Mouse (Mus musculus): ENCODE results near the gene Zxdc. TPM values are rescaled to one million over a fixed set of nuclear protein-coding genes. Genes with fewer than 3 reads are reported as not detected.

Zxdc gene
- polyA plus RNA-seq, 1 experiment from 2014 or later: 4.4 TPM

DNA sequence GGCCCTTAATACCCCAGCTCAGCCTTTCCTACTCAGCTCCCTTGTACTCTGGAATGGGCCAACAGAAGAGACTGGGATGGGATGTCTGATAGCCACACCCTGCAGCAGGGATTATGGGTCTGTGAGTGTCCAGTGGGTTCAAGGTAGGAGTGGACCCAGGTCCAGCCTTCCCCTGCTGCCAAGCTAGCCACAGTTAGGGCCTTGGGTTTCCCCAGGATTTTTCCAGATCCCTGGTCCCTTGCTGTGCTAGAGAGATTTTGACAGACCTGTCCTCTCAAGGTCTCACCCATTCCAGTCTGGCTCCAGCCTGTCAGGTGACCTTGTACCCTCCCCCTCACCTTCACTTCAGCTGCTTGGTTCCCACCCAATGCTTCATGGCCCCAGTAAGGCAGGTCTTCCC is 39.3 kb downstream of the Zxdc start:
- H3K9ac ChIP-seq (ENCODE audit: low read depth, low read length): no peak overlapping the region
- no peak overlapping the region for H3K4me3 ChIP-seq (ENCODE audit: low read length)
- no peaks in the 10 kb centered on the region for H3K27me3 ChIP-seq (replicated peaks; ENCODE audit: control insufficient read depth, insufficient read depth, low read length)
- H3K4me2 ChIP-seq (ENCODE audit: low read depth, low read length): no peak overlapping the region
- no peaks in the 10 kb centered on the region for H3K4me1 ChIP-seq (ENCODE audit: control insufficient read depth, insufficient read depth, low read length)
- H3K9me3 ChIP-seq (ENCODE audit: control insufficient read depth, low read length): no peaks in the 10 kb centered on the region
- peak; percentile 58 for ATAC-seq
- H3K36me3 ChIP-seq (ENCODE audit: control insufficient read depth, insufficient read depth, low read length): no peaks in the 10 kb centered on the region
- H3K27ac ChIP-seq (ENCODE audit: low read length): no peak overlapping the region

DNA sequence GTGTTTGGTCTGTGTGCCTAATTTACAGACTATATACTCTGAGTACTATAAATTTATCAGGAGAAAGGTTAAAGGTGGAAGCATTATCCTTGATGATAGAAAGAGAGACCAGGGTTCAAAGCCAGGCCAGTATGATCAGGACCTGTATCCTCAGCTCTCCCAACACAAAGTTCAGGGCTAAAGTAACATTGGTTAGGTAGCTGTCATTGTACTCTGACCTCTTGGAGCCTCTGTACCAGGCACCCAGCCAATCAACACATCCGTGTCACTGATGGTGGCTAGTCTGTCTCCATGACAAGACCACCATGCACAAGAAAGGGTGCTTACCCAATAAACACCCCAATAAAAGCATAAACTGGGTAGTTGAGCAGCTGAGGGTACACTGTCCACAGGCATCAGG is 41.7 kb downstream of the Zxdc start:
- Histone ChIP-seq H3K9ac (ENCODE audit: low read depth, low read length) (no peak overlapping the region), H3K4me1 (ENCODE audit: control insufficient read depth, insufficient read depth, low read length) (no peaks in the 10 kb centered on the region), H3K4me3 (ENCODE audit: low read length) (no peak overlapping the region), H3K9me3 (ENCODE audit: control insufficient read depth, low read length) (no peaks in the 10 kb centered on the region), H3K36me3 (ENCODE audit: control insufficient read depth, insufficient read depth, low read length) (no peaks in the 10 kb centered on the region), H3K4me2 (ENCODE audit: low read depth, low read length) (no peak overlapping the region), H3K27ac (ENCODE audit: low read length) (no peak overlapping the region), H3K27me3 (replicated peaks; ENCODE audit: control insufficient read depth, insufficient read depth, low read length) (no peaks in the 10 kb centered on the region)
- WGBS: 65% methylated on average over 1 of the region's 1 CpGs
- ATAC-seq: no peak

DNA sequence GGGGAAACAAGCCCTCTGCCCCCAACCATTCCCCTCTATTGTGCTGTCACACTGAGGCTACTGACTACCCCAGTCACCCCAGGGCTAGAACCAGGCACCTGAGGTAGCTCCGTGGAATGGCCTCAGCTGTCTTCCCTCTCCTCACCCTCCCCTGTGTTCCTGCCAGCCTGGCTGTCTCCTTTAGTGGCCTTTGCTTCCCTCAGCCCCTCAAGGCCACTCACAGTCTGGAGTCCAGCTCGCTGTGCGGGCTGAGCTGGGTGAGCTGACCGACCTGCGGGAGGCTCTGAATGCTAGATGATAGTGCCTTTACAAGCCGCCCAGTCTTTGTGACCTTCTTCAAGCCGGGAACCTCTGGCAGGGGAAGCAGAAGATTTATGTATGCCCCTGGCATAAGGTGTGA is 42.6 kb downstream of the Zxdc start:
- no peaks in the 10 kb centered on the region for H3K4me1 ChIP-seq (ENCODE audit: control insufficient read depth, insufficient read depth, low read length)
- no peak overlapping the region for H3K4me2 ChIP-seq (ENCODE audit: low read depth, low read length)
- no peaks in the 10 kb centered on the region for H3K27me3 ChIP-seq (replicated peaks; ENCODE audit: control insufficient read depth, insufficient read depth, low read length)
- ATAC-seq: peak; percentile 41; the same call in 1 of the 2 replicates
- H3K4me3 ChIP-seq (ENCODE audit: low read length): no peak overlapping the region
- no peaks in the 10 kb centered on the region for H3K36me3 ChIP-seq (ENCODE audit: control insufficient read depth, insufficient read depth, low read length)
- WGBS: 69% methylated on average over 7 of the region's 7 CpGs
- H3K9ac ChIP-seq (ENCODE audit: low read depth, low read length): no peak overlapping the region
- H3K27ac ChIP-seq (ENCODE audit: low read length): no peak overlapping the region
- H3K9me3 ChIP-seq (ENCODE audit: control insufficient read depth, low read length): no peaks in the 10 kb centered on the region

DNA sequence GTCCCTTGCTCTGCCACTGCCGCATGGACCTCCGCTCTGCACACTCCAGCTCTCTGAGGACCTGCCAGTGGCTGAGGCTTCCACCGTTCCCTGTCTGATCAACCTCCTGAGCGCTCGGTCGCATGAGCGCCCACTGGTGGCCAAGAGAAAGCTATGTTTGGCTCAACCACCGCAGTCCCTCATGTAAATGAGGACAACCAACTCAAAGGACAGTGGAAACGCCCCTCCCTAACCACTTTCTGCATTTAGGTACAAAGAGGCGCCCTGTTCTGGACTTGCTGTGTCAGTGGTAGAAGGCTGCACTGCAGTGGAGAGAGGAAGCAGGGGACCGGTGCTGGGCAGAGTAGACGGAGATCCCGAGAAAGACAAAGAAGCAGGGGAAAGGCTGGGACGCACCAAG is 53.3 kb downstream of the Zxdc start:
- H3K4me1 ChIP-seq (ENCODE audit: control insufficient read depth, insufficient read depth, low read length): no peaks in the 10 kb centered on the region
- H3K9me3 ChIP-seq (ENCODE audit: control insufficient read depth, low read length): no peaks in the 10 kb centered on the region
- no peak overlapping the region; the same call in 1 of the 2 replicates for H3K9ac ChIP-seq (ENCODE audit: low read depth, low read length)
- 9% methylated on average over 14 of the region's 14 CpGs for WGBS
- no peak overlapping the region; the same call in 1 of the 2 replicates for H3K4me3 ChIP-seq (ENCODE audit: low read length)
- no peaks in the 10 kb centered on the region for H3K36me3 ChIP-seq (ENCODE audit: control insufficient read depth, insufficient read depth, low read length)
- no peak overlapping the region for H3K27ac ChIP-seq (ENCODE audit: low read length)
- ATAC-seq: peak; percentile 94
- peak overlapping the region; percentile 48 for H3K4me2 ChIP-seq (ENCODE audit: low read depth, low read length)
- peaks cover 5% of the 10 kb centered on the region; the same call in 1 of the 2 replicates for H3K27me3 ChIP-seq (replicated peaks; ENCODE audit: control insufficient read depth, insufficient read depth, low read length)

DNA sequence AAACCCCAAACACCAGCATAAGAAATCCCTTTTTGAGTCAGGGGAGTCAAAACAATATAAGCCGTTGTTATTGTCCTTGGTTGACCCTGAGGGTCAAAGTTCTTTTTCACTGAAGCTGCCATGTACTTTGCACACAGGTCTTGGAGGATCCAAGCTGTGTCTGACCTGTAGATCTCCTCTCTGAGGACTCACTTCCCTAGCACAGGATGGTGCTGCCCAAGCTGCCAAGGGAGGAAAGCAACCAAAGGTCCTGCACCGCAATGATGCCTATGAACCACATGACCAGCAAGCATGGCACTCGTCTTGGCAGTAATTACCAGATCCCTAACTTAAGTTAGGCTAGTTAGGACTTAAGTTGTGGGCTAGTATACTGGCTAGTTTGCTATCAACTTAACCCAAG is 56.1 kb downstream of the Zxdc start:
- H3K9ac ChIP-seq (ENCODE audit: low read depth, low read length): no peak overlapping the region
- H3K4me1 ChIP-seq (ENCODE audit: control insufficient read depth, insufficient read depth, low read length): peaks cover 8% of the 10 kb centered on the region; the same call in 1 of the 2 replicates
- 81% methylated on average over 3 of the region's 3 CpGs for WGBS
- H3K9me3 ChIP-seq (ENCODE audit: control insufficient read depth, low read length): no peaks in the 10 kb centered on the region
- no peaks in the 10 kb centered on the region for H3K36me3 ChIP-seq (ENCODE audit: control insufficient read depth, insufficient read depth, low read length)
- peaks cover 5% of the 10 kb centered on the region; the same call in 1 of the 2 replicates for H3K27me3 ChIP-seq (replicated peaks; ENCODE audit: control insufficient read depth, insufficient read depth, low read length)
- no peak overlapping the region for H3K4me3 ChIP-seq (ENCODE audit: low read length)
- H3K27ac ChIP-seq (ENCODE audit: low read length): no peak overlapping the region
- no peak overlapping the region for H3K4me2 ChIP-seq (ENCODE audit: low read depth, low read length)
- ATAC-seq: no peak

DNA sequence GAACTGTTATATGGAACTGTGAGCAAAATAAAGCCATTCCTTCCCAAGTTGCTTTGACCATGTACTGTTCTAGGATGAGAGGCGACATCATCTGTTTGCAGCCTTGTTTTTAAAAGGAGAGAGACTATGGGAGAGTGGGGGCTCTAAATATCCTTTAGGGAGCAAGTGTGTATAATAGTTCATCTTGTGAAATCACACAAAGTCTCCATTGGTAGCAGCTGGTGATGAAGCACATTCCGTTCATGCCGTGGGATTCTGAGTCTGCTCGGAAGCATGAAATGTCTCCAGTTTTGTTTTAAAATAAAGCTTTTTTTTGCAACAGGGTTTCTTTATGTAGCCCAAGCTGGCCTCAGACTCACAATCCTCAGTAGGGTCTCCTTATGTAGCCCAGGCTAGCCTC is 56.7 kb downstream of the Zxdc start:
- Histone ChIP-seq H3K4me3 (ENCODE audit: low read length) (no peak overlapping the region), H3K27ac (ENCODE audit: low read length) (no peak overlapping the region), H3K36me3 (ENCODE audit: control insufficient read depth, insufficient read depth, low read length) (no peaks in the 10 kb centered on the region), H3K9ac (ENCODE audit: low read depth, low read length) (no peak overlapping the region), H3K4me1 (ENCODE audit: control insufficient read depth, insufficient read depth, low read length) (peaks cover 8% of the 10 kb centered on the region; the same call in 1 of the 2 replicates), H3K9me3 (ENCODE audit: control insufficient read depth, low read length) (no peaks in the 10 kb centered on the region), H3K27me3 (replicated peaks; ENCODE audit: control insufficient read depth, insufficient read depth, low read length) (peaks cover 5% of the 10 kb centered on the region; the same call in 1 of the 2 replicates), H3K4me2 (ENCODE audit: low read depth, low read length) (no peak overlapping the region)
- WGBS: 51% methylated on average over 4 of the region's 4 CpGs
- no peak for ATAC-seq

DNA sequence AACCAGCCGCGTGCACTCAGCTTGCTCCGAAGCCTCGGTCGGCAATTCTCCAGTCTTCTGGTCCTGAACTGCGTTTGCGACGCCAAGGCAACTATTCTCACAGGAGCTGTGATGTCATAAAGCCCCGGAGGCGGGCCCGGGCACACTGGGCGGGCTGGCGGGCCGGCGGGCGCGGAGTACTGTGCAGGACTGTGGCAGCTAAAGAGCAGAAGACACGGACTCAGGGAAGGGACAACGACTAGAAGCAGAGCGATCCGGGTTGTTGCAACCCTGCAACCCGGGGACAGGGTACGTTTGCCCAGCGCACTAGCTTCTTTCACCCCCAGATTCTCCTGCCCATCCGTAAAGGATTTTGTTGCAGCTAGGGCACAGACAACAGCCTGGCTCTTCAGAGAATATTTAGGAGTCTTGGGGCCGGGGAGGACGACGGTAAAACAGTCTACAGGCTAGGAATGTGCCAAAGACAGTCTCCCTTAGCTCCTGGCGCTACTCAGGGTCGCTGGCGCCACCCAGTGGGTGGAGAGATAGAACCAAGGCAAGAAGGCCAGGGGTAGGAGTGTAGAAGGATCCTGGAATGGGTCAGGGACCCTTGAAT is 59.2 kb downstream of the Zxdc start, which contains the start of gene Cfap100:
TSS of gene Cfap100 (minus strand) at position 418 of the 595 bp plus-strand sequence.
- Histone ChIP-seq H3K27me3 (replicated peaks; ENCODE audit: control insufficient read depth, insufficient read depth, low read length) (peaks cover 5% of the 10 kb centered on the region; the same call in 1 of the 2 replicates), H3K4me2 (ENCODE audit: low read depth, low read length) (peak within 1 kb of the TSS; percentile 96), H3K27ac (ENCODE audit: low read length) (no peak within 1 kb of the TSS), H3K4me1 (ENCODE audit: control insufficient read depth, insufficient read depth, low read length) (peaks cover 8% of the 10 kb centered on the region; the same call in 1 of the 2 replicates), H3K9ac (ENCODE audit: low read depth, low read length) (peak within 1 kb of the TSS; percentile 70), H3K9me3 (ENCODE audit: control insufficient read depth, low read length) (no peaks in the 10 kb centered on the region), H3K4me3 (ENCODE audit: low read length) (peak within 1 kb of the TSS; percentile 48), H3K36me3 (ENCODE audit: control insufficient read depth, insufficient read depth, low read length) (no peaks in the 10 kb centered on the region)
- peak; percentile 92 for ATAC-seq
- WGBS: under 1% methylated on average over 31 of the region's 31 CpGs

DNA sequence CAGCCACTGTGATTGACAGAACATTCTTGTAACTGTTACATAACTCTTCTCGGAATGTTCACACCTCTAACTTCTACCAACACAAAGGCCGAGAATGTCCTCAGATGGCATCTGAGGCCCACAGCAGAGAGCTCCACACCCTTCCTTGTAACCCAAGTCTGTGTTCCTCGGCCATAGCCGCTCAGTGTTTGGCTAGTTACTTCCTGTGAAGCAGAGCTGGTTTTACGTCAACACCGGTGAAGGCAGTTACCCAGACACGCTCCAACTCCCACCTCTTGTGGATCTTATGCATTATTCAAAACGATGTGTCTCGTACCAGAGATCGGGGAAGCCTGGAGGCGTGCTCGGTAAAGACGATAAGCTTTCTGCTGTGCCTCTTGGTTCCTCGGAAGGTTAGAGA is 60.6 kb downstream of the Zxdc start:
- no peak for ATAC-seq
- no peak overlapping the region for H3K27ac ChIP-seq (ENCODE audit: low read length)
- no peak overlapping the region for H3K9ac ChIP-seq (ENCODE audit: low read depth, low read length)
- no peaks in the 10 kb centered on the region for H3K36me3 ChIP-seq (ENCODE audit: control insufficient read depth, insufficient read depth, low read length)
- WGBS: 65% methylated on average over 14 of the region's 14 CpGs
- H3K4me1 ChIP-seq (ENCODE audit: control insufficient read depth, insufficient read depth, low read length): peaks cover 8% of the 10 kb centered on the region; the same call in 1 of the 2 replicates
- peaks cover 5% of the 10 kb centered on the region; the same call in 1 of the 2 replicates for H3K27me3 ChIP-seq (replicated peaks; ENCODE audit: control insufficient read depth, insufficient read depth, low read length)
- H3K9me3 ChIP-seq (ENCODE audit: control insufficient read depth, low read length): no peaks in the 10 kb centered on the region
- no peak overlapping the region for H3K4me2 ChIP-seq (ENCODE audit: low read depth, low read length)
- H3K4me3 ChIP-seq (ENCODE audit: low read length): no peak overlapping the region

DNA sequence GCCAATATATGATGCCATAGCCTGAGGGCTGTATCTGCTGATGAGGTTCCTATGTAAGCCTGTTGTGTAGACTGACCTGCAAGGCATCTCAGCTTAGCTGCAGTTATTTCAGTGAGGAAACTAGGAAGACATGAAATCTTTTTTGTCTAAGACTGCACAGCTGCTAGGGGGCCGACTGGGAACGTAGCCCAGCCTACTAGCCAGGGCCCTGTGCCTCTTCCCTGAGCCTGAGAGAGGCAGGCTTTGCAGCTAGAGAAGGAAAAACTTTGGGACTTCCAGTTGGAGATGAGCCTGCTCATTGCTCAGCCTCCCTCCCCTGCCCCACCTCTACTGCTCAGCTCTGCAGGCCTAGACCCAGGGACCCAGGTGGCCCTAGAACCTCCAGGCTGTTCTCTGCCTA is 62.2 kb downstream of the Zxdc start:
- ATAC-seq: no peak
- Histone ChIP-seq H3K4me2 (ENCODE audit: low read depth, low read length) (no peak overlapping the region), H3K9ac (ENCODE audit: low read depth, low read length) (no peak overlapping the region), H3K36me3 (ENCODE audit: control insufficient read depth, insufficient read depth, low read length) (no peaks in the 10 kb centered on the region), H3K27me3 (replicated peaks; ENCODE audit: control insufficient read depth, insufficient read depth, low read length) (peaks cover 5% of the 10 kb centered on the region; the same call in 1 of the 2 replicates), H3K27ac (ENCODE audit: low read length) (no peak overlapping the region), H3K4me3 (ENCODE audit: low read length) (no peak overlapping the region), H3K9me3 (ENCODE audit: control insufficient read depth, low read length) (no peaks in the 10 kb centered on the region), H3K4me1 (ENCODE audit: control insufficient read depth, insufficient read depth, low read length) (peaks cover 8% of the 10 kb centered on the region; the same call in 1 of the 2 replicates)
- WGBS: 60% methylated on average over 2 of the region's 2 CpGs

DNA sequence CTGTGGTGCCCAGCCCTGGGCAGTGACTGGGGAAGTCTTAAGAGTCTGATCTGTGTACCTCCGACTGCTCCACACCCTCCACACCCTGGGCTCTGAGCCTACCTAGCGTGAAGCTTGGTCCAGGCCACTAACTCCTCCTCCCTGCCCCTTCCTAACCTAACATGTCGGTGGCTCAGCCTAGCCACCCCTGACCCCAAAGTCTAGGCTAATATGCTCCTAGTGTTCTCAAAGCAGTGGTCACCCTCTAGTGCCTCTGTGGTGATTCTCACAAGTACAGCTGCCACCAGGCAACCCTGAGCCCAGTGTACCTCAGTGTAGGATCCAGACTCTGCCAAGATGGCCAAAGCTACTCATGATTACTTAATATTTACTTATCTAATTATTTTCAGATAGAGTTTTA is 65.4 kb downstream of the Zxdc start:
- H3K36me3 ChIP-seq (ENCODE audit: control insufficient read depth, insufficient read depth, low read length): no peaks in the 10 kb centered on the region
- no peak overlapping the region for H3K27ac ChIP-seq (ENCODE audit: low read length)
- 75% methylated on average over 3 of the region's 3 CpGs for WGBS
- no peak overlapping the region for H3K4me2 ChIP-seq (ENCODE audit: low read depth, low read length)
- H3K9ac ChIP-seq (ENCODE audit: low read depth, low read length): no peak overlapping the region
- no peaks in the 10 kb centered on the region for H3K27me3 ChIP-seq (replicated peaks; ENCODE audit: control insufficient read depth, insufficient read depth, low read length)
- no peaks in the 10 kb centered on the region for H3K9me3 ChIP-seq (ENCODE audit: control insufficient read depth, low read length)
- ATAC-seq: peak; percentile 62
- H3K4me3 ChIP-seq (ENCODE audit: low read length): no peak overlapping the region
- no peaks in the 10 kb centered on the region for H3K4me1 ChIP-seq (ENCODE audit: control insufficient read depth, insufficient read depth, low read length)
